Mouse (Mus musculus): ENCODE measurements around the gene Zfp101. TPM values are rescaled to one million over a fixed set of nuclear protein-coding genes. Genes with fewer than 3 reads are reported as not detected.

The Zfp101 gene
- polyA plus RNA-seq, 1 experiment from 2014 or later = 20.4 TPM

Other genes with a start within 250 kb of the Zfp101 start
- 0.05 TPM in 1 of 2 replicates, not detected in the other for gene Olfr55, start 226.2 kb downstream of the Zfp101 start, polyA plus RNA-seq (2016; fragmentation: Nextera tagmentation; extraction: Ambion mirVana)
- not detected in 2 replicates for gene Olfr239, start 203.3 kb downstream of the Zfp101 start, polyA plus RNA-seq (2016; fragmentation: Nextera tagmentation; extraction: Ambion mirVana)
- gene Olfr1564, start 173.0 kb downstream of the Zfp101 start, polyA plus RNA-seq (2016; fragmentation: Nextera tagmentation; extraction: Ambion mirVana) = not detected in 2 replicates
- 17.5 and 17.8 TPM in 2 replicates for gene Zfp955a, start 139.5 kb downstream of the Zfp101 start, polyA plus RNA-seq (2016; fragmentation: Nextera tagmentation; extraction: Ambion mirVana)
- 0.06 and 0.07 TPM in 2 replicates for gene Olfr63, start 130.0 kb downstream of the Zfp101 start, polyA plus RNA-seq (2016; fragmentation: Nextera tagmentation; extraction: Ambion mirVana)
- gene Zfp955b, start 105.1 kb downstream of the Zfp101 start, polyA plus RNA-seq (2016; fragmentation: Nextera tagmentation; extraction: Ambion mirVana) = 9.5 and 12.2 TPM in 2 replicates
- 12.3 and 13.0 TPM in 2 replicates for gene Zfp81, start 35.8 kb downstream of the Zfp101 start, polyA plus RNA-seq (2016; fragmentation: Nextera tagmentation; extraction: Ambion mirVana)
- not detected in 2 replicates for gene Actl9, start 38.3 kb upstream of the Zfp101 start, polyA plus RNA-seq (2016; fragmentation: Nextera tagmentation; extraction: Ambion mirVana)
- gene Adamts10, start 129.6 kb upstream of the Zfp101 start, polyA plus RNA-seq (2016; fragmentation: Nextera tagmentation; extraction: Ambion mirVana) = 42.6 and 47.3 TPM in 2 replicates
- 1.6 and 2.2 TPM in 2 replicates for gene Myo1f, start 161.1 kb upstream of the Zfp101 start, polyA plus RNA-seq (2016; fragmentation: Nextera tagmentation; extraction: Ambion mirVana)
- 47.6 and 51.2 TPM in 2 replicates for gene Zfp414, start 234.4 kb upstream of the Zfp101 start, polyA plus RNA-seq (2016; fragmentation: Nextera tagmentation; extraction: Ambion mirVana)
- 0.31 and 0.39 TPM in 2 replicates for gene Pram1, start 243.4 kb upstream of the Zfp101 start, polyA plus RNA-seq (2016; fragmentation: Nextera tagmentation; extraction: Ambion mirVana)

All from forebrain, embryonic 10.5 days (tissue).